Mouse (Mus musculus) E14TG2a.4 (cell line): ENCODE results near the gene Gm10663.
A peak's percentile ranks its signal among the peaks of the same experiment; 100 is the strongest.

ENCODE experiments used
- H3K27me3 ChIP-seq: 2 replicates; pipeline ENCODE4 v1.6.1; 2014; ENCODE audit warnings: low read length, control low read depth; ENCODE audit not compliant: insufficient read depth
- H3K36me3 ChIP-seq: 2 replicates; pipeline ENCODE4 v1.6.1; 2014; ENCODE audit warnings: low read length, control low read depth; ENCODE audit not compliant: insufficient read depth
- H3K4me1 ChIP-seq: replicated peaks from 2 replicates; pipeline ENCODE4 v1.6.1; 2014; ENCODE audit warnings: low read depth, low read length, control low read depth
- H3K4me3 ChIP-seq: replicated peaks from 2 replicates; pipeline ENCODE4 v1.5.1; 2014; ENCODE audit warnings: mild to moderate bottlenecking, low read length
- H3K9me3 ChIP-seq: 2 replicates; pipeline ENCODE4 v1.6.1; 2014; ENCODE audit warnings: low read length, control low read depth
- CTCF ChIP-seq: conservative IDR thresholded peaks from 2 replicates; pipeline ENCODE4 v1.5.1; 2014; ENCODE audit warnings: low read length
- NANOG ChIP-seq: IDR thresholded peaks from 2 replicates; pipeline ENCODE4 v1.6.1; 2014; ENCODE audit warnings: borderline replicate concordance, low read length, mixed read lengths
- POU5F1 ChIP-seq: IDR thresholded peaks from 2 replicates; pipeline ENCODE4 v1.6.1; 2014; ENCODE audit warnings: low read length, borderline replicate concordance

Gm10663 gene

DNA sequence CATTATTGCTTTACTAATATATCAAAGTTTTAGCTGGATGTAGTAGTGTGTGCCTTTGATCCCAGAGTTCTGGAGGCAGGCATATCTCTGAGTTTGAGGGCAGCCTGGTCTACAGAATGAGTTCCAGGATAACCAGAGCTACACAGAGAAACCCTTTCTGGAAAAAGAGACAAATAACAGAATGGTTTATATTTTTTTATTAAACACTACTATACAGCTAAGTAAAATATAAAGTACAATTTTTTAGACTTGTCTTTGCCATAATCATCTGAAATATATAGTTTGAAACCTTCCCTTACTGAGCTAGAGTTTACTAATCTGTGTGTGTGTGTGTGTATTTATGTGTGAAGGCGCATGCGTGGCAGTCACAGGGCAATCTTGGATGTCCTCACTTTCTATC, at the start of gene Gm10663:
Gm10663 (plus strand) TSS at position 301 of the 400 bp plus-strand sequence.
- no peak for TF ChIP-seq POU5F1
- TF ChIP-seq NANOG, result no peak
- TF ChIP-seq CTCF, result no peak
- H3K27me3 ChIP-seq, result no peaks in the 10 kb centered on the region
- no peaks in the 10 kb centered on the region for H3K36me3 ChIP-seq
- no peaks in the 10 kb centered on the region for H3K9me3 ChIP-seq
- H3K4me1 ChIP-seq, result peaks cover 4% of the 10 kb centered on the region; the same call in 1 of the 2 replicates
- no peak within 1 kb of the TSS for H3K4me3 ChIP-seq

DNA sequence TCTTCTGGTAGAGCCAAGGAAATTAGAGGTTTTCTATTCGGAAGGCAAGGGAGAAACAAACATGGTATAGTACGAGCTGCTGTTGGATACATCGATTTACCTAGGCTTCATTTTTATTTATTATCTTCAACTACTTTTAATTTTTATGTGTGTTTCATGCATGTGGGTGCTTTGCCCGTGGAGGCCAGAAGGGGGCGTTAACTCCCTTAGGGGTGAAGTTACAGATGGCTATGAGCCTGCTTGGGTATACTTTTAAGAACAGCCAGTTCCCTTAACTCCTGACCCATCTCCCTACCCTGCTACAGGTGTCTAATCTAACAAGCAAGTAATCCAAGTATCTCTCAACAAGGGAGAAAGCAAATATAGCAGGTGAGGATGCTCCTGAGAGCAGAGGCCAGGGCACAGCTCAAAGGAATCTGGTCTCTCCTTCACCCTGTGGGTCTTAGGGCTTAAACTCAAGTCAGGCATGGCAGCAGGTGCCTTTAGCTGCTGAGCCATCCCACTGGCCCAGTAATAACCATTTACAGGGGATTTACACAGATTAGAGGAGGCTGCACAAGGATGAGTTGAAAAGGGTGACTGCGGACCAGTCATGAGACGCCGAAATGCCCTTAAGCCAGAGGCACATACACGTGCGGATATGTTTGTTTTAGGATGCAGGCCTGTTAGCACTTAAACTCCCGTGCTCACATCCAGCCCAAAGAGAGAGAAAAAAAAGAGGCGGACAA, 45.7 kb upstream of the Gm10663 start:
- Histone ChIP-seq H3K36me3 (peaks cover 29% of the 10 kb centered on the region), H3K9me3 (no peaks in the 10 kb centered on the region), H3K27me3 (no peaks in the 10 kb centered on the region), H3K4me1 (peaks cover 35% of the 10 kb centered on the region), H3K4me3 (peak overlapping the region; percentile 41; the same call in 1 of the 2 replicates)
- peak; percentile 80 for TF ChIP-seq CTCF
- no peak for TF ChIP-seq POU5F1
- TF ChIP-seq NANOG, result no peak

DNA sequence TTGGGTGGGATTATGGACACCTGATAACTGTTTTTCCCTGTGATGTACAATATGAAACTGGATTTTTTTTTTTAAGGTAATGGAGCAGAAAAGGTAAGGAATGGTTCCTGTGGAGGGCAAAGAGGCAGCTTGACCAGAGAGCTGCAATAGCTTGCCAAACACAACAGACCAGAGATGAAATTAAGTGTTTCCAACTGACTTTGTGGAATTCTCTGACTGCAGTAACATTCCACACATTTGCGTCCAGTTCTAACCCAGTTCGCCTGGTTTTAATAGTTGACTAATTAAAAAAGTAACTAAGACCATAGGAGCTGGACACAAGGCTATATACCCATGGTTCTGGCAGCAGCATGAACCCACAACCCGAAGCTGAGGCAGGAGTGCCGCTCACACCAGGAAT, 45.1 kb upstream of the Gm10663 start:
- H3K4me1 ChIP-seq, result peaks cover 42% of the 10 kb centered on the region
- H3K4me3 ChIP-seq, result peak overlapping the region; percentile 41; the same call in 1 of the 2 replicates
- H3K27me3 ChIP-seq, result no peaks in the 10 kb centered on the region
- no peak for TF ChIP-seq CTCF
- no peak for TF ChIP-seq NANOG
- TF ChIP-seq POU5F1, result no peak
- peaks cover 29% of the 10 kb centered on the region for H3K36me3 ChIP-seq
- H3K9me3 ChIP-seq, result no peaks in the 10 kb centered on the region

DNA sequence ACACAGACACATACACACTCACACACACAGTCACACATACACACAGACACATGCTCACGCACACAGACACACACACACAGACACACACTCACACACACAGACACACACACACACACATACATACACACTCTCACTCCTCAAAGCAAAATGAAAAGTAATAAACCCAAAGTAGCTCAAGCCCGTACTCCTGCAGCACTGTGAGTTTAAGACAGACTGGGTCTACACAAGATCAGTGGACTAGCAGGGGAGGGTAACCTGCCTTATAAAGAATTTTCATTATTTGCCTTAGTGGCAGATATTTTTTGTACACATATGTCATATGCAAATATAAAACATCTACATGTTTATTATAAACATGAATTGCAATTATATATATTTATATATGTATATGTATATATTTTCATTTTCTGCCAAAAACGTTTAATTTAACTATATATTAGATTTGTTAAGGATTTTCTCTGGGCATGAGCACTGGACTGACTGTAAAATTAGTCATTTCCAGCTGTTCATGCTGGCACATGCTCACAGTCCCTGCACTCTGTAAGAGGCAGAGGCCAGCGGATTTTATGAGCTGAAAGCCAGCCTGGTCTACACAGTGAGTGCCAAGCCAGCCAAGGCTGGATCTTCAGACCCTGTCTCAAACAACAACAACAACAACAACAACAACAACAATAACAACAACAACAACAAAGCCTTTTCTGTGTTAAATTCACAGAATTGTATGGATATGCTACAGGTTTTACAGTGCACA, 43.9 kb upstream of the Gm10663 start:
- TF ChIP-seq NANOG, result no peak
- TF ChIP-seq POU5F1, result no peak
- TF ChIP-seq CTCF, result no peak
- H3K4me1 ChIP-seq, result peaks cover 47% of the 10 kb centered on the region
- H3K9me3 ChIP-seq, result no peaks in the 10 kb centered on the region
- H3K27me3 ChIP-seq, result no peaks in the 10 kb centered on the region
- no peak overlapping the region for H3K4me3 ChIP-seq
- H3K36me3 ChIP-seq, result peaks cover 27% of the 10 kb centered on the region

DNA sequence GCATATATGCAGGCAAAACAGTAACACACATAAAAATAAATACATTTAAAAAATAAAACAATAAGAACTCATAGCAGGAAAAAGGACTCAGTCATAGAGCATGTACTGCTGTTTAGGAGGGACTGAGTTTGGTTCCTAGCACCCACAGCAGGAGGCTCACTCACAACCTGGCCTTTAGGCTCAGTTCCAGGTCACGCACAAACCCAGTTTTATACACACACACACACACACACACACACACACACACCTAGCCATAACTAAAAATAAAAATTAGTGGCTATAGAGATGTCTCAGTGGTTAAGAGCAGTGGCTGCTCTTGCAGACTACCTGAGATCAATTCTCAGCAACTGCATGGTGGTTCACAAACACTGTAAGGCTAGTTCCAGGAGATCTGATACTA, 42.7 kb upstream of the Gm10663 start:
- Histone ChIP-seq H3K9me3 (no peaks in the 10 kb centered on the region), H3K36me3 (peaks cover 15% of the 10 kb centered on the region), H3K27me3 (no peaks in the 10 kb centered on the region), H3K4me1 (peaks cover 50% of the 10 kb centered on the region), H3K4me3 (no peak overlapping the region)
- TF ChIP-seq NANOG, result no peak
- TF ChIP-seq POU5F1, result no peak
- TF ChIP-seq CTCF, result no peak

DNA sequence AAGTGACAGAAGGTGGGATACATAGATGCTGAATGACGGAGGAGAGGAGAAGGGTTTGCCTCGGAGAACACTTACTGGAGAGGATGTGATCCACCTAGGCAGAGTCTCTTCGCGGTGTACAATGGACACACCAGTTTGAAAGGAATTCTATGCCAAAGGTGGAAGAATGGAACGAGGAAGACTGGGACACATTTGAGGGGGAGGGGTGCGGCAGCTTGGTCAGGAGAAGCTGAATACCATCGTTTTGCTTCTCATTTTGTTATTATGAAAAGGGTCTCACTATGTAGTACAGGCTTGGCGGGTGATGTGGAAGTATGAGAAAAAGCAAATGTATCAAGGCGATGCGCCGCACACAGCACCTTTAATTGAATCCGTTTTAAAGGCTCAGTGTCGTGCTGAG, 41.8 kb upstream of the Gm10663 start:
- H3K9me3 ChIP-seq, result no peaks in the 10 kb centered on the region
- TF ChIP-seq NANOG, result no peak
- no peak for TF ChIP-seq CTCF
- no peak for TF ChIP-seq POU5F1
- H3K36me3 ChIP-seq, result peaks cover 11% of the 10 kb centered on the region
- H3K4me3 ChIP-seq, result peak overlapping the region; percentile 45
- H3K4me1 ChIP-seq, result peaks cover 59% of the 10 kb centered on the region
- no peaks in the 10 kb centered on the region for H3K27me3 ChIP-seq

DNA sequence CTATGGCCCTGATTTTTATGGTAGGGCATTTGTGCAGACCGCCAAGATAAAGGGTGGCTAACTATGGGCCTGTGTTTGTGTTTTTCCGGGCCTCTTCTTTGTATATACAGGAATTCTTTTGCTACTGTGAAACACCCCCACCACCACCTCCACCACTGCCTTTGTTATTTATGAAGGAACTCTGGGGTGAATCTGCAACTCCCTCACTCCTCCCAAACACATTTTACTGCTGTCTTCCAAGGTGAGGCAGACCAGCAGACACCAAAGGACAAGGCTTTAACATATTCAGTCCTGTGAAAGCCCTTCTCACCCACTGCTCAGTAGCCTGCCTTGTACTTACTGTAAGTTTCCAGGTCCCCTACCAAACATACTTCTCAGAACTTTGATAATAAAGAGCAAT, 40.7 kb upstream of the Gm10663 start:
- no peaks in the 10 kb centered on the region for H3K27me3 ChIP-seq
- 0 out of 2 replicates have a peak, but pooled peaks cover 3% of the 10 kb centered on the region for H3K36me3 ChIP-seq
- no peaks in the 10 kb centered on the region for H3K9me3 ChIP-seq
- peaks cover 57% of the 10 kb centered on the region for H3K4me1 ChIP-seq
- H3K4me3 ChIP-seq, result peak overlapping the region; percentile 45
- TF ChIP-seq NANOG (no peak), POU5F1 (no peak), CTCF (no peak)

DNA sequence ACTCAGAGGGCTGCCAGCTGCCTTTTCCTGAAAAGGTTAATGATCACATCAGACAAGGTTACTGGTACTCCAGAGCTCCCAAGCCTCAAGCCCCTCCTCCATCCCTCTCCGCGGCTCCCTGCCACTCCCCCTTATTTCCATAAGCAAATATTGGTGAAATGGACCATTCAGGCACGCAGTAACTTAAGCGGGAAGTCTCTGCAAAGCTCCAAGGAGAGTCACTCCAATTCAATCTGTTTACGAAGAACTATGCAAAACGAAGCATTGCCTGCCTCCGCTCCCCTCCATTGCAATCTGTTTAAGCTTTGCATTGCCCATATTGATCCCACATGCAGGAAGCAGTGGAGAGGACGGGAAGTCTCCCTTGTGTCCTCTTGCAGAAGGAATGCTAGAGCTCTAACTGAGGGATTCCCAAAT, 37.7 kb upstream of the Gm10663 start, which contains the start of gene Apela:
Apela (minus strand) TSS at position 220 of the 417 bp plus-strand sequence.
- Histone ChIP-seq H3K9me3 (peaks cover 4% of the 10 kb centered on the region; the same call in 1 of the 2 replicates), H3K4me3 (peak within 1 kb of the TSS; percentile 73), H3K36me3 (0 out of 2 replicates have a peak, but pooled peaks cover 3% of the 10 kb centered on the region), H3K27me3 (no peaks in the 10 kb centered on the region), H3K4me1 (peaks cover 44% of the 10 kb centered on the region)
- TF ChIP-seq CTCF (no peak), POU5F1 (no peak), NANOG (no peak)
